Mouse (Mus musculus): ENCODE measurements around the gene Irf3. TPM values are rescaled to one million over a fixed set of nuclear protein-coding genes. Genes with fewer than 3 reads are reported as not detected.

The Irf3 gene
- 8.4 TPM for polyA plus RNA-seq (2014; fragmentation: Illumina TruSeq; extraction: RNeasy Lipid Tissue Mini Kit (QIAGEN cat#74804))

GRCm38 (mm10) chr7:44997231-44997939, at the start of gene Irf3:
Gene Irf3 (plus strand): TSS chr7:44997648.

GRCm38 (mm10) chr7:44974383-44975116, 22.9 kb upstream of the Irf3 start, which contains the start of gene Cpt1c:
Gene Cpt1c (minus strand): TSS chr7:44974851.

GRCm38 (mm10) chr7:44986192-44986878, 11.1 kb upstream of the Irf3 start, which contains the start of gene Prmt1:
Gene Prmt1 (minus strand): TSS chr7:44986568.

DNA sequence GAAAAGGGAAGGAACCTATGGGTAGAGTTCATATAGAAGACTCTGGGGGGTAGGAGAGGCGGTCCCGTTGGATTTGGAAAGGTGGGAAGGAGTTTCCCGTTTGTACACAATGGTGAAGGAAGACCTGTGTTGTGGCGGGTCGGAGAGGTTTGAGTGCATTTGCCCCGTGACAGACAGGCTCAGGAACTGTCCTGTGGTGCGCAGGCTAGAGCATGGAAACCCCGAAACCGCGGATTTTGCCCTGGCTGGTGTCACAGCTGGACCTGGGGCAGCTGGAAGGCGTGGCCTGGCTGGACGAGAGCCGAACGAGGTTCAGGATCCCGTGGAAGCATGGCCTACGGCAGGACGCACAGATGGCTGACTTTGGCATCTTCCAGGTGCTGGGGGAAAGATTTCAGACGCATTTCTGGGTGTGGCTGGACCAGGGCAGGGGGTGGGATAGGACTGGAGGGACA, 1.1 kb downstream of the Irf3 start, which contains the start of gene Bcl2l12:
Gene Bcl2l12 (minus strand): TSS at position 212 of the 455 bp plus-strand sequence.

GRCm38 (mm10) chr7:45015957-45016612, 18.6 kb downstream of the Irf3 start, which contains the start of gene Scaf1:
Gene Scaf1 (minus strand): TSS chr7:45016363.

DNA sequence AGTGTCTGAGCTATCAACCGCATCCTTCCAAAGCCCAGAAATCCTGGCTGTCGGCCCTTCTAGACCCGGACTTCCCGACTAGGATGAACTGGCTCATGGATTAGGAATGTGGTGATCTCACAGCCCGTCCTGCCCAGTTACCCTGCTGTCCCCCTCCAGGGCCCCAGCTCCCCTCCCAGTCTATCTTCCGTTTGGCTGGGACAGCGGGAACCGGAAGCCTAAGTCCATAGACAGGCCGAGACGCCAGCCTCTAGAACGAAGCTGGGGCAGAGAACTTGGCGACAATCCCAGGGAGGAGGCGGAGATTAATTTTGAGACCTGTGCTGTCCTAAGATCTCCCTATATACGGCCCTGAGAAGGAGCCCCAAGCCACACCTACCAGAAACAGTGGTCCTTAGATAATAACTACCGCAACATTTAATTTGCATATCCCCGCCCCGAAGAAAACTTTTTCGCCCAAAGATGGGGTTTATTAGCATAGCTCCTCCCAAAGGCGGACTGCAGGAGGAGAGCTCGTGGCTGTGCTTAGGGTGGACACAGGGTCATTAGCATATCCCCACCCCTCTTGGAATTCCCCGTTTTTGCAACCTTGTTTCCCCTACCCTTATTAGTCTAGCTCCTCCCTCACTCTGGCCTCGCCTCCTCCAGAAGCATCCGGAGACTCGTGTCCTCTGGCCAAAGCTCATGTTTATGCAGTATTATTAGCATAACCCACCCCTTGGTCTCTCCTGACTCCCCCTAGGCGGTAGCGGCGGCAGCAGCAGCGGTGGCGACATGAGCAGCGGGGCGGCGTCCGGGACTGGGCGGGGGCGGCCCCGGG, 20.0 kb downstream of the Irf3 start, which contains the start of gene Rras:
Gene Rras (plus strand): TSS at position 720 of the 820 bp plus-strand sequence.

Other genes starting within 250 kb of the Irf3 start
- gene Vrk3, start 249.2 kb upstream of the Irf3 start, polyA plus RNA-seq (2014; fragmentation: Illumina TruSeq; extraction: RNeasy Lipid Tissue Mini Kit (QIAGEN cat#74804)): 3.8 TPM
- 2.2 TPM for gene Zfp473, start 246.6 kb upstream of the Irf3 start, polyA plus RNA-seq (2014; fragmentation: Illumina TruSeq; extraction: RNeasy Lipid Tissue Mini Kit (QIAGEN cat#74804))
- gene Nup62, start 181.6 kb upstream of the Irf3 start, polyA plus RNA-seq (2014; fragmentation: Illumina TruSeq; extraction: RNeasy Lipid Tissue Mini Kit (QIAGEN cat#74804)): 5.9 TPM
- gene Il4i1, start 181.3 kb upstream of the Irf3 start, polyA plus RNA-seq (2014; fragmentation: Illumina TruSeq; extraction: RNeasy Lipid Tissue Mini Kit (QIAGEN cat#74804)): not detected
- 5.8 TPM for gene Atf5, start 181.0 kb upstream of the Irf3 start, polyA plus RNA-seq (2014; fragmentation: Illumina TruSeq; extraction: RNeasy Lipid Tissue Mini Kit (QIAGEN cat#74804))
- 1.7 TPM for gene Akt1s1, start 148.7 kb upstream of the Irf3 start, polyA plus RNA-seq (2014; fragmentation: Illumina TruSeq; extraction: RNeasy Lipid Tissue Mini Kit (QIAGEN cat#74804))
- 0.71 TPM for gene Tbc1d17, start 148.6 kb upstream of the Irf3 start, polyA plus RNA-seq (2014; fragmentation: Illumina TruSeq; extraction: RNeasy Lipid Tissue Mini Kit (QIAGEN cat#74804))
- gene Pnkp, start 140.5 kb upstream of the Irf3 start, polyA plus RNA-seq (2014; fragmentation: Illumina TruSeq; extraction: RNeasy Lipid Tissue Mini Kit (QIAGEN cat#74804)): not detected
- not detected for gene Ptov1, start 127.9 kb upstream of the Irf3 start, polyA plus RNA-seq (2014; fragmentation: Illumina TruSeq; extraction: RNeasy Lipid Tissue Mini Kit (QIAGEN cat#74804))
- 2.5 TPM for gene Med25, start 104.9 kb upstream of the Irf3 start, polyA plus RNA-seq (2014; fragmentation: Illumina TruSeq; extraction: RNeasy Lipid Tissue Mini Kit (QIAGEN cat#74804))
- gene Fuz, start 101.6 kb upstream of the Irf3 start, polyA plus RNA-seq (2014; fragmentation: Illumina TruSeq; extraction: RNeasy Lipid Tissue Mini Kit (QIAGEN cat#74804)): 3.2 TPM
- 20.6 TPM for gene Ap2a1, start 68.2 kb upstream of the Irf3 start, polyA plus RNA-seq (2014; fragmentation: Illumina TruSeq; extraction: RNeasy Lipid Tissue Mini Kit (QIAGEN cat#74804))
- not detected for gene Tsks, start 54.4 kb upstream of the Irf3 start, polyA plus RNA-seq (2014; fragmentation: Illumina TruSeq; extraction: RNeasy Lipid Tissue Mini Kit (QIAGEN cat#74804))
- 0.88 TPM for gene Cpt1c, start 22.8 kb upstream of the Irf3 start, polyA plus RNA-seq (2014; fragmentation: Illumina TruSeq; extraction: RNeasy Lipid Tissue Mini Kit (QIAGEN cat#74804))
- gene Prmt1, start 11.1 kb upstream of the Irf3 start, polyA plus RNA-seq (2014; fragmentation: Illumina TruSeq; extraction: RNeasy Lipid Tissue Mini Kit (QIAGEN cat#74804)): 8.2 TPM
- gene Bcl2l12, start 1.1 kb downstream of the Irf3 start, polyA plus RNA-seq (2014; fragmentation: Illumina TruSeq; extraction: RNeasy Lipid Tissue Mini Kit (QIAGEN cat#74804)): 2.0 TPM
- gene Scaf1, start 18.7 kb downstream of the Irf3 start, polyA plus RNA-seq (2014; fragmentation: Illumina TruSeq; extraction: RNeasy Lipid Tissue Mini Kit (QIAGEN cat#74804)): 2.2 TPM
- 4.0 TPM for gene Rras, start 20.3 kb downstream of the Irf3 start, polyA plus RNA-seq (2014; fragmentation: Illumina TruSeq; extraction: RNeasy Lipid Tissue Mini Kit (QIAGEN cat#74804))
- gene Prr12, start 55.2 kb downstream of the Irf3 start, polyA plus RNA-seq (2014; fragmentation: Illumina TruSeq; extraction: RNeasy Lipid Tissue Mini Kit (QIAGEN cat#74804)): 0.40 TPM
- 9.1 TPM for gene Nosip, start 64.8 kb downstream of the Irf3 start, polyA plus RNA-seq (2014; fragmentation: Illumina TruSeq; extraction: RNeasy Lipid Tissue Mini Kit (QIAGEN cat#74804))
- gene Prrg2, start 65.0 kb downstream of the Irf3 start, polyA plus RNA-seq (2014; fragmentation: Illumina TruSeq; extraction: RNeasy Lipid Tissue Mini Kit (QIAGEN cat#74804)): 4.7 TPM
- gene Rcn3, start 94.6 kb downstream of the Irf3 start, polyA plus RNA-seq (2014; fragmentation: Illumina TruSeq; extraction: RNeasy Lipid Tissue Mini Kit (QIAGEN cat#74804)): 0.31 TPM
- gene Fcgrt, start 106.2 kb downstream of the Irf3 start, polyA plus RNA-seq (2014; fragmentation: Illumina TruSeq; extraction: RNeasy Lipid Tissue Mini Kit (QIAGEN cat#74804)): 14.4 TPM
- 474 TPM for gene Rps11, start 126.8 kb downstream of the Irf3 start, polyA plus RNA-seq (2014; fragmentation: Illumina TruSeq; extraction: RNeasy Lipid Tissue Mini Kit (QIAGEN cat#74804))
- 557 TPM for gene Rpl13a, start 131.1 kb downstream of the Irf3 start, polyA plus RNA-seq (2014; fragmentation: Illumina TruSeq; extraction: RNeasy Lipid Tissue Mini Kit (QIAGEN cat#74804))
- gene Gm45713, start 138.6 kb downstream of the Irf3 start, polyA plus RNA-seq (2014; fragmentation: Illumina TruSeq; extraction: RNeasy Lipid Tissue Mini Kit (QIAGEN cat#74804)): not detected
- gene Flt3l, start 138.8 kb downstream of the Irf3 start, polyA plus RNA-seq (2014; fragmentation: Illumina TruSeq; extraction: RNeasy Lipid Tissue Mini Kit (QIAGEN cat#74804)): 3.9 TPM
- 2.1 TPM for gene Pih1d1, start 156.7 kb downstream of the Irf3 start, polyA plus RNA-seq (2014; fragmentation: Illumina TruSeq; extraction: RNeasy Lipid Tissue Mini Kit (QIAGEN cat#74804))
- 0.88 TPM for gene Aldh16a1, start 156.9 kb downstream of the Irf3 start, polyA plus RNA-seq (2014; fragmentation: Illumina TruSeq; extraction: RNeasy Lipid Tissue Mini Kit (QIAGEN cat#74804))
- not detected for gene Slc17a7, start 166.3 kb downstream of the Irf3 start, polyA plus RNA-seq (2014; fragmentation: Illumina TruSeq; extraction: RNeasy Lipid Tissue Mini Kit (QIAGEN cat#74804))
- not detected for gene Gfy, start 181.9 kb downstream of the Irf3 start, polyA plus RNA-seq (2014; fragmentation: Illumina TruSeq; extraction: RNeasy Lipid Tissue Mini Kit (QIAGEN cat#74804))
- gene Pth2, start 183.3 kb downstream of the Irf3 start, polyA plus RNA-seq (2014; fragmentation: Illumina TruSeq; extraction: RNeasy Lipid Tissue Mini Kit (QIAGEN cat#74804)): not detected
- not detected for gene Ccdc155, start 207.2 kb downstream of the Irf3 start, polyA plus RNA-seq (2014; fragmentation: Illumina TruSeq; extraction: RNeasy Lipid Tissue Mini Kit (QIAGEN cat#74804))
- not detected for gene Dkkl1, start 214.5 kb downstream of the Irf3 start, polyA plus RNA-seq (2014; fragmentation: Illumina TruSeq; extraction: RNeasy Lipid Tissue Mini Kit (QIAGEN cat#74804))
- gene Tead2, start 218.1 kb downstream of the Irf3 start, polyA plus RNA-seq (2014; fragmentation: Illumina TruSeq; extraction: RNeasy Lipid Tissue Mini Kit (QIAGEN cat#74804)): 10.9 TPM
- not detected for gene Cd37, start 241.5 kb downstream of the Irf3 start, polyA plus RNA-seq (2014; fragmentation: Illumina TruSeq; extraction: RNeasy Lipid Tissue Mini Kit (QIAGEN cat#74804))
- gene Slc6a16, start 243.4 kb downstream of the Irf3 start, polyA plus RNA-seq (2014; fragmentation: Illumina TruSeq; extraction: RNeasy Lipid Tissue Mini Kit (QIAGEN cat#74804)): not detected

Measured in ovary, adult 10 weeks (tissue).